Mouse (Mus musculus) CH12.LX (cell line): ENCODE results near the gene Rexo1. TPM values are rescaled to one million over a fixed set of nuclear protein-coding genes. Genes with fewer than 3 reads are reported as not detected.

Experiments
- DNase-seq: peaks from one replicate; pipeline ENCODE4 v3.0.0-alpha.2; 2013; ENCODE audit errors: extremely low read depth
- H3K27ac ChIP-seq: 2 replicates; pipeline ENCODE4 v1.5.1; 2012; ENCODE audit warnings: low read depth, mild to moderate bottlenecking, control low read depth, moderate library complexity; ENCODE audit not compliant: insufficient read depth
- H3K27me3 ChIP-seq: replicated peaks from 2 replicates; pipeline ENCODE3; 2012; ENCODE audit warnings: inconsistent platforms
- H3K36me3 ChIP-seq, 2 experiments: replicated peaks in 1 of 2; 2 replicates each; pipeline versions ENCODE3 to v1.6.1; 2012; ENCODE audit warnings: inconsistent platforms in 1 of 2, low read length in 1 of 2, mild to moderate bottlenecking in 1 of 2, mixed read lengths in 1 of 2, moderate library complexity in 1 of 2; ENCODE audit not compliant: control insufficient read depth in 1 of 2, insufficient read depth in 1 of 2
- H3K4me1 ChIP-seq, 2 experiments: 2 replicates each; pipeline ENCODE4 v1.6.1; 2012; ENCODE audit warnings: inconsistent platforms in 1 of 2, moderate library complexity in 1 of 2; ENCODE audit not compliant: insufficient read depth in 2 of 2, control insufficient read depth in 1 of 2
- H3K4me2 ChIP-seq: 2 replicates; pipeline ENCODE4 v1.6.1; 2012; ENCODE audit warnings: low read depth, mild to moderate bottlenecking, control low read depth; ENCODE audit not compliant: poor library complexity, insufficient read depth, severe bottlenecking
- H3K4me3 ChIP-seq, 3 experiments: fragments of 150-350 bp in 1 of 3; sonication (generic) in 1 of 3; replicated peaks in 1 of 3; 2 replicates each; pipeline versions ENCODE3 to v1.5.1; 2011 to 2012; ENCODE audit warnings: low read depth in 2 of 3, low read length in 2 of 3, mild to moderate bottlenecking in 2 of 3, moderate library complexity in 2 of 3, control low read depth in 1 of 3, improper control_type of control experiment in 1 of 3, inconsistent platforms in 1 of 3, mixed read lengths in 1 of 3; ENCODE audit not compliant: poor library complexity in 1 of 3
- H3K79me2 ChIP-seq: replicated peaks from 2 replicates; pipeline ENCODE4 v1.6.1; 2012; ENCODE audit warnings: mild to moderate bottlenecking, moderate library complexity; ENCODE audit not compliant: control insufficient read depth, poor library complexity, insufficient read depth, severe bottlenecking; ENCODE audit errors: extremely low read depth
- H3K9ac ChIP-seq: 2 replicates; pipeline ENCODE4 v1.6.1; 2012; ENCODE audit warnings: low read depth, mild to moderate bottlenecking, control low read depth, moderate library complexity; ENCODE audit not compliant: insufficient read depth
- H3K9me3 ChIP-seq: replicated peaks from 2 replicates; pipeline ENCODE3; 2012; ENCODE audit warnings: low read length, inconsistent platforms, mixed read lengths
- BHLHE40 ChIP-seq: IDR thresholded peaks from 2 replicates; pipeline ENCODE4 v1.6.1; 2011; ENCODE audit warnings: mild to moderate bottlenecking, low read depth, low read length, improper control_type of control experiment
- CHD1 ChIP-seq: IDR thresholded peaks from 2 replicates; pipeline ENCODE4 v1.6.1; 2012; ENCODE audit warnings: low read depth, low read length, improper control_type of control experiment, inconsistent platforms
- HCFC1 ChIP-seq: IDR thresholded peaks from 2 replicates; pipeline ENCODE4 v1.6.1; 2012; ENCODE audit warnings: low read depth, mild to moderate bottlenecking, inconsistent platforms, low read length, improper control_type of control experiment
- JUND ChIP-seq: conservative IDR thresholded peaks from 2 replicates; pipeline ENCODE4 v1.6.1; 2011; ENCODE audit warnings: low read depth, low read length, improper control_type of control experiment
- KAT2A ChIP-seq: IDR thresholded peaks from 2 replicates; pipeline ENCODE4 v1.6.1; 2012; ENCODE audit warnings: low read length, improper control_type of control experiment, inconsistent platforms; ENCODE audit not compliant: insufficient replicate concordance
- MAFK ChIP-seq: IDR thresholded peaks from 2 replicates; pipeline ENCODE4 v1.6.1; 2011; ENCODE audit warnings: low read length, improper control_type of control experiment; ENCODE audit not compliant: insufficient replicate concordance
- MAX ChIP-seq: IDR thresholded peaks from 2 replicates; pipeline ENCODE4 v1.6.1; 2011; ENCODE audit warnings: low read length, improper control_type of control experiment
- MAZ ChIP-seq: IDR thresholded peaks from 2 replicates; pipeline ENCODE4 v1.6.1; 2012; ENCODE audit warnings: low read depth, mild to moderate bottlenecking, inconsistent platforms, low read length, improper control_type of control experiment, moderate library complexity
- MEF2A ChIP-seq: IDR thresholded peaks from 2 replicates; pipeline ENCODE4 v1.6.1; 2014; ENCODE audit warnings: low read depth, mild to moderate bottlenecking, inconsistent platforms, low read length, improper control_type of control experiment, borderline replicate concordance
- MXI1 ChIP-seq: IDR thresholded peaks from 2 replicates; pipeline ENCODE4 v1.6.1; 2011; ENCODE audit warnings: mild to moderate bottlenecking, low read depth, low read length, improper control_type of control experiment
- MYC ChIP-seq: IDR thresholded peaks from 2 replicates; pipeline ENCODE4 v1.6.1; 2011; ENCODE audit warnings: low read depth, mild to moderate bottlenecking, improper control_type of control experiment, low read length
- NELFE ChIP-seq: IDR thresholded peaks from 2 replicates; pipeline ENCODE4 v1.6.1; 2011; ENCODE audit warnings: low read depth, low read length, improper control_type of control experiment
- NRF1 ChIP-seq: IDR thresholded peaks from 2 replicates; pipeline ENCODE4 v1.6.1; 2014; ENCODE audit warnings: low read depth, mild to moderate bottlenecking, inconsistent platforms, low read length, improper control_type of control experiment, moderate library complexity
- PAX5 ChIP-seq: IDR thresholded peaks from 2 replicates; pipeline ENCODE4 v1.6.1; 2012; ENCODE audit warnings: low read length, inconsistent platforms, mixed read lengths
- RAD21 ChIP-seq: IDR thresholded peaks from 2 replicates; pipeline ENCODE4 v1.6.1; 2011; ENCODE audit warnings: low read depth, mild to moderate bottlenecking, low read length, improper control_type of control experiment, moderate library complexity
- SIN3A ChIP-seq: IDR thresholded peaks from 2 replicates; pipeline ENCODE4 v1.6.1; 2012; ENCODE audit warnings: low read length, improper control_type of control experiment, inconsistent platforms
- SMC3 ChIP-seq: IDR thresholded peaks from 2 replicates; pipeline ENCODE4 v1.6.1; 2011; ENCODE audit warnings: low read depth, low read length, improper control_type of control experiment
- TCF12 ChIP-seq: IDR thresholded peaks from 2 replicates; pipeline ENCODE4 v1.6.1; 2014; ENCODE audit warnings: low read depth, mild to moderate bottlenecking, inconsistent platforms, low read length, improper control_type of control experiment
- USF1 ChIP-seq: IDR thresholded peaks from 2 replicates; pipeline ENCODE4 v1.6.1; 2014; ENCODE audit warnings: low read depth, mild to moderate bottlenecking, inconsistent platforms, low read length, improper control_type of control experiment
- ZC3H11A ChIP-seq: IDR thresholded peaks from 2 replicates; pipeline ENCODE4 v1.6.1; 2012; ENCODE audit warnings: low read depth, mild to moderate bottlenecking, inconsistent platforms, low read length, improper control_type of control experiment
- ZMIZ1 ChIP-seq: IDR thresholded peaks from 2 replicates; pipeline ENCODE4 v1.6.1; 2012; ENCODE audit warnings: low read depth, mild to moderate bottlenecking, inconsistent platforms, low read length, improper control_type of control experiment
- dilution Hi-C: fragments of 300-500 bp; cut with MboI; formaldehyde crosslinking; loops from 2 replicates; pipeline ENCODE4 v1.14.3; 2020; ENCODE audit warnings: low sequenced_read_pairs; ENCODE audit not compliant: extremely low pct_unique_long_range_greater_than_20kb, extremely low pct_ligation_motif_present
- in situ Hi-C: fragments of 300-500 bp; cut with MboI; formaldehyde crosslinking; loops from 3 replicates; pipeline ENCODE4 v1.14.3; 2019; ENCODE audit warnings: low sequenced_read_pairs, low pct_ligation_motif_present, low pct_unique_long_range_greater_than_20kb, mixed read lengths
- polyA plus RNA-seq: library from polyadenylated mRNA; unstranded; fragments of >175 nt; gene quantifications from 2 replicates; pipeline ENCODE4 v1.2.1, GENCODE M21; 2012; ENCODE audit warnings: low read depth; ENCODE audit not compliant: insufficient read length
- total RNA-seq, 2 experiments: library from RNA; depleted of rRNA; stranded (reverse); fragments of 300-350 nt in 1 of 2; fragments of >200 nt in 1 of 2; gene quantifications; 2 replicates each; pipeline ENCODE4 v1.2.3; 2012 to 2014

Rexo1 gene
- total and polyA plus RNA-seq, 3 experiments, result 7.0 to 41.9 (median 17.7) TPM

DNA sequence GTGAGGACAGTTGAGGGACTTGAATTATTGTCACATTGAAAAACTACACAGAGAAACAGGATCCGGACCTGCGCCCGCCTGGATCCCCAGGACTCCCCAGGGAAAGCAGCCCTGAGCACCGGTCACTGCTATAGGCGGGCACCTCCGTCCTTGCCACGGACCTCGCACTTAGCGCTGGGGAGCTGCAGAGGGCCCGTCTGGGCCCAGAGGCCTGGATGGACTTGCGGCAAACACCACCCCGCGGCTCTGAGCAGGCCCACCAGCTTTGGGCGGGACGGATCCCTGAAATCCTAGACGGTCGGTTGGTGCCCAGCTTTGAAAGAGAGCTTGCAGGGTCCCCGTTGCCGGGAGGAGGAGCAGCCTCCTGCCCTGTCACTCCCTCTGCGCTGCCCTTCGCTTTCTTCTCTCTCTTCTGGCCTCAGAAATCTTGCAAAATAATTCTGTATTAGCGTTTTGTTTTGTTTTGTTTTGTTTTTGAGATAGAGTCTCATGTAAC, 58.5 kb downstream of the Rexo1 start:
- Histone ChIP-seq H3K27ac (no peak overlapping the region), H3K4me3 (no peak overlapping the region), H3K36me3 (no peaks in the 10 kb centered on the region), H3K9me3 (no peaks in the 10 kb centered on the region), H3K9ac (no peak overlapping the region), H3K4me1 (peaks cover 4 to 7% of the 10 kb centered on the region in 2 experiments; a peak in 3 of 4 replicates), H3K27me3 (peaks cover 79% of the 10 kb centered on the region), H3K79me2 (no peaks in the 10 kb centered on the region), H3K4me2 (no peak overlapping the region)
- TF ChIP-seq HCFC1 (no peak), SMC3 (no peak), ZC3H11A (no peak), MYC (no peak), MAFK (no peak), MEF2A (no peak), KAT2A (no peak), NELFE (no peak), PAX5 (no peak)
- no peak for DNase-seq
- in situ Hi-C loops, result no loop called here
- dilution Hi-C loops, result no loop called here

DNA sequence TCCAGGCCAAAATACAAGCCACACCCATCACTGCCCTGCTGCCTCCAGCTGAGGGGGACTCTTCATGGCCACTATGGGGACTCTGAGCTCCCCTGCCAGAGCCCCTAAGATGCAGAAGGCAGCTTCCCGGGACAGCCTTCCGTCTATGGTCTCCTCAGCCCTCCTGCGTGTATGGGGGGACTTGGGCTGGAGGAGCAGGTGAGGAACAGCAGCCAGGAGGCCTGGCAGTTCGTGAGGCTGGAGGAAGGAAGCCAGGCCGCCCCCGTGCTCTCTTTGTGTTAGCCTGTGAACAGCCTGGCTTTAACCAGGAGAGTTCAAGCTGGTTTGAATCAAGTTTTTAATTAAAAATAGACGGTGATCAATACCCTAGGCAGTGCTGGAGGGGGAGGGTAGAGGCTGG, 59.1 kb downstream of the Rexo1 start:
- Histone ChIP-seq H3K36me3 (no peaks in the 10 kb centered on the region), H3K4me2 (no peak overlapping the region), H3K4me1 (peaks cover 4 to 6% of the 10 kb centered on the region in 2 experiments; a peak in 3 of 4 replicates)
- dilution Hi-C loops, result no loop called here
- TF ChIP-seq MAFK, result no peak
- TF ChIP-seq MAX, result no peak
- no peak for TF ChIP-seq JUND
- TF ChIP-seq KAT2A, result no peak
- no peak for TF ChIP-seq CHD1
- TF ChIP-seq MYC, result no peak
- TF ChIP-seq BHLHE40, result no peak
- no peak for TF ChIP-seq MAZ
- TF ChIP-seq ZMIZ1, result no peak
- no peak for TF ChIP-seq SIN3A
- TF ChIP-seq MXI1, result no peak
- no peak for TF ChIP-seq RAD21
- no peak for TF ChIP-seq HCFC1
- TF ChIP-seq NELFE, result no peak
- TF ChIP-seq TCF12, result no peak
- no peak for TF ChIP-seq USF1
- TF ChIP-seq NRF1, result no peak
- TF ChIP-seq, all 38 proteins: peak for 0
- H3K27me3 ChIP-seq, result peaks cover 79% of the 10 kb centered on the region
- H3K9ac ChIP-seq, result no peak overlapping the region
- no peaks in the 10 kb centered on the region for H3K79me2 ChIP-seq
- no peak for DNase-seq
- H3K4me3 ChIP-seq, result no peak overlapping the region
- H3K27ac ChIP-seq, result no peak overlapping the region
- in situ Hi-C loops, result no loop called here
- H3K9me3 ChIP-seq, result no peaks in the 10 kb centered on the region
